Mouse (Mus musculus): ENCODE measurements around the gene Kras. TPM values are rescaled to one million over a fixed set of nuclear protein-coding genes. Genes with fewer than 3 reads are reported as not detected.

The Kras gene
- total and polyA plus RNA-seq, 3 experiments, result 8.6 to 32.7 (median 32.3) TPM

- H3K27me3 ChIP-seq (ENCODE audit: control insufficient read depth, insufficient read depth, low read length), result no peaks in the 10 kb centered on the region
- no peaks in the 10 kb centered on the region for H3K79me2 ChIP-seq (replicated peaks; ENCODE audit: control insufficient read depth, insufficient read depth, low read length)
- TF ChIP-seq CTCF (IDR thresholded peaks at IDR 0.05), result no peak
- TF ChIP-seq EP300 (IDR thresholded peaks at IDR 0.05; ENCODE audit: insufficient read depth, low read depth, low read length), result no peak
- TF ChIP-seq POLR2A (IDR thresholded peaks at IDR 0.05; ENCODE audit: insufficient read depth, low read depth, low read length), result no peak
- no peaks in the 10 kb centered on the region for H3K4me1 ChIP-seq (ENCODE audit: control insufficient read depth, insufficient read depth, low read length)
- H3K27ac ChIP-seq, result no peak overlapping the region
- no peak for DNase-seq
- no peak overlapping the region for H3K4me3 ChIP-seq
- WGBS, result 97% methylated on average over 8 of the region's 8 CpGs
- H3K36me3 ChIP-seq (ENCODE audit: control insufficient read depth, insufficient read depth, low read length), result no peaks in the 10 kb centered on the region
- intact Hi-C loops (cut with DNase I), result no loop called here
- no peak overlapping the region for H3K9ac ChIP-seq (ENCODE audit: low read depth, low read length)
These were observed 51.9 kb downstream of the Kras start for GRCm38 (mm10) chr6:145197949-145198686.

DNA sequence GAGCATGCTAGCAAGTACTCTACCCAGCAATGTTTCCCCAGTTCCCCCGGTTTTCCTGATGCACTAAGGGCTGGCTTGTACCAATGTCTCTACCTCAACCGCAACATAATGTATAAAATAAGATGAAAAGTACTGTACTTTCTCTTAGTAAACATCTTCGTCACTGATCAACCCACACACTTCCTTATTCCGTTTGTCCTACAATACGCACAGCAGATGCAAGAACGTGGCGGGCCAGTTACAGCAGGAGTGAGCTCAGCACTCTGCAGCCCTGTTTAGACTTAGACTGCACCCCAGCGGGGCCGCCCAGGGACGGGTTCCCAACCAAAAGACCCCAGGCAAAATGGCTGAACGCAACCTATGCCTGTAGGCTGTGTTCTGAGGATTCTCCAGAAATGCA, 56.6 kb downstream of the Kras start:
- intact Hi-C loops (cut with DNase I), result no loop called here
- Histone ChIP-seq H3K4me1 (ENCODE audit: control insufficient read depth, insufficient read depth, low read length) (no peaks in the 10 kb centered on the region), H3K36me3 (ENCODE audit: control insufficient read depth, insufficient read depth, low read length) (no peaks in the 10 kb centered on the region), H3K4me3 (no peak overlapping the region), H3K27me3 (ENCODE audit: control insufficient read depth, insufficient read depth, low read length) (no peaks in the 10 kb centered on the region), H3K9ac (ENCODE audit: low read depth, low read length) (no peak overlapping the region), H3K27ac (no peak overlapping the region), H3K79me2 (replicated peaks; ENCODE audit: control insufficient read depth, insufficient read depth, low read length) (no peaks in the 10 kb centered on the region)
- TF ChIP-seq POLR2A (IDR thresholded peaks at IDR 0.05; ENCODE audit: insufficient read depth, low read depth, low read length), result no peak
- TF ChIP-seq CTCF (IDR thresholded peaks at IDR 0.05), result no peak
- no peak for TF ChIP-seq EP300 (IDR thresholded peaks at IDR 0.05; ENCODE audit: insufficient read depth, low read depth, low read length)
- WGBS, result 63% methylated on average over 11 of the region's 11 CpGs
- no peak for DNase-seq

GRCm38 (mm10) chr6:145193038-145193437, 57.0 kb downstream of the Kras start:
- Histone ChIP-seq H3K4me3 (no peak overlapping the region), H3K36me3 (ENCODE audit: control insufficient read depth, insufficient read depth, low read length) (no peaks in the 10 kb centered on the region), H3K4me1 (ENCODE audit: control insufficient read depth, insufficient read depth, low read length) (no peaks in the 10 kb centered on the region), H3K9ac (ENCODE audit: low read depth, low read length) (no peak overlapping the region), H3K79me2 (replicated peaks; ENCODE audit: control insufficient read depth, insufficient read depth, low read length) (no peaks in the 10 kb centered on the region), H3K27me3 (ENCODE audit: control insufficient read depth, insufficient read depth, low read length) (no peaks in the 10 kb centered on the region), H3K27ac (no peak overlapping the region)
- intact Hi-C loops (cut with DNase I), result no loop called here
- WGBS, result 84% methylated on average over 3 of the region's 3 CpGs
- DNase-seq, result no peak
- TF ChIP-seq EP300 (IDR thresholded peaks at IDR 0.05; ENCODE audit: insufficient read depth, low read depth, low read length) (no peak), POLR2A (IDR thresholded peaks at IDR 0.05; ENCODE audit: insufficient read depth, low read depth, low read length) (no peak), CTCF (IDR thresholded peaks at IDR 0.05) (no peak)

DNA sequence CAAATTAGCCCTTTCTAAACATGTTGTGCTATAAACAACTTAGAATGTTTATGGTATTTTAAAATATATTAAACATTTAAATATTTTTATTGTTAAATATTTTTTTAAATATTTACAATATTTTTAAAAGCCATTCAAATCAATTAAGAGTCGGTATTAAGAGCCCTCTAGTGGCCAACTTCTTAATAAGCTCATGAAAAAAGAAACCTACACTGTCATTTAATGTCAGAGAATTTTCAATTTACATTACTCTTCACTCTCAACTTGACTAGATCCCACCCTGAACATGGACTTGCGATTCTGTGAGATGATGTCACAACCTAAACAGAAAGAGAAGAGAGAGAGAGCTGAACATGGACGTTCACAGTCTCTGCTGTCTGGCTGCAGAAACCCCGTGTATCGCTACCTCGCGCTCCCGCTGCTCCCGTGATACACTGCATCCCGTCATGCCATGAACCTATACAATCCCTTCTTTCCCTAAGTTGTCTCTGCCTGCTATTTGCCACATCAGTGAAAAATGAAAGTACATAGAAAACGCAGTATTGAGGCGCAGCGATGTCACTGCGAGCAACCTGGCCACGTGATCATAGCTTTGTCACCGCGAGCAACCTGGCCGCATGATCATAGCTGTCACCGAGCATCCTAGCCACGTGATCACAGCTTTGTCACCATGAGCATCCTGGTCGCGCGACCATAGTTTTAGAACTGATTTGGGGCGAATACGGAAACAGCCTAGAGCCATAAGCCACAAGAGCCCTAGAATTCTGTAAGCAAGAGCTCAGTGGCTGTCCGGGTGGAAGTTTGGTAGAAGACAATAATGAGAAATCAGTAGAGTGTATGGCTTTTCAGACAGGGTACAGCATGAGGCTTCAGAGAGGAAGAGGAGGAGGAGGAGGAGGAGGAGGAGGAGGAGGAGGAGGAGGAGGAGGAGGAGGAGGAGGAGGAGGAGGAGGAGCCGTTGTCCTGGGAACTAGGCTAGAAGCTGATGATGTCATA, 62.6 kb downstream of the Kras start:
- intact Hi-C loops (cut with DNase I), result loop anchor here (1.0 kb wide), 2 partner anchors 98 to 154 kb away; no protein-coding TSS in a partner anchor
- peak overlapping the region; percentile 42 for H3K4me3 ChIP-seq
- no peaks in the 10 kb centered on the region for H3K27me3 ChIP-seq (ENCODE audit: control insufficient read depth, insufficient read depth, low read length)
- WGBS, result 51% methylated on average over 27 of the region's 27 CpGs
- TF ChIP-seq CTCF (IDR thresholded peaks at IDR 0.05) (peak; percentile 86), POLR2A (IDR thresholded peaks at IDR 0.05; ENCODE audit: insufficient read depth, low read depth, low read length) (no peak)
- H3K27ac ChIP-seq, result no peak overlapping the region
- H3K36me3 ChIP-seq (ENCODE audit: control insufficient read depth, insufficient read depth, low read length), result no peaks in the 10 kb centered on the region
- H3K79me2 ChIP-seq (replicated peaks; ENCODE audit: control insufficient read depth, insufficient read depth, low read length), result no peaks in the 10 kb centered on the region
- DNase-seq, result peak in 1 of 2 experiments; percentile 26
- H3K4me1 ChIP-seq (ENCODE audit: control insufficient read depth, insufficient read depth, low read length), result no peaks in the 10 kb centered on the region; the same call in 1 of the 2 replicates
- H3K9ac ChIP-seq (ENCODE audit: low read depth, low read length), result peak overlapping the region; percentile 2; the same call in 1 of the 2 replicates

GRCm38 (mm10) chr6:145186096-145186495, 63.9 kb downstream of the Kras start:
- Histone ChIP-seq H3K4me3 (no peak overlapping the region), H3K79me2 (replicated peaks; ENCODE audit: control insufficient read depth, insufficient read depth, low read length) (no peaks in the 10 kb centered on the region), H3K9ac (ENCODE audit: low read depth, low read length) (no peak overlapping the region), H3K4me1 (ENCODE audit: control insufficient read depth, insufficient read depth, low read length) (peaks cover 4% of the 10 kb centered on the region), H3K27ac (no peak overlapping the region), H3K27me3 (ENCODE audit: control insufficient read depth, insufficient read depth, low read length) (no peaks in the 10 kb centered on the region), H3K36me3 (ENCODE audit: control insufficient read depth, insufficient read depth, low read length) (no peaks in the 10 kb centered on the region)
- 86% methylated on average over 1 of the region's 1 CpGs for WGBS
- intact Hi-C loops (cut with DNase I), result no loop called here
- TF ChIP-seq EP300 (IDR thresholded peaks at IDR 0.05; ENCODE audit: insufficient read depth, low read depth, low read length) (no peak), POLR2A (IDR thresholded peaks at IDR 0.05; ENCODE audit: insufficient read depth, low read depth, low read length) (no peak), CTCF (IDR thresholded peaks at IDR 0.05) (no peak)
- no peak for DNase-seq
